Mouse (Mus musculus) heart, embryonic 14.5 days (tissue): ENCODE data around the gene Tgm6. TPM values are rescaled to one million over a fixed set of nuclear protein-coding genes. Genes with fewer than 3 reads are reported as not detected.

Experiments
- ATAC-seq: fragments of 200-750 bp; cut with Nextera tagmentation; 2 replicates; pipeline ENCODE4 v1.8.0; 2017; ENCODE audit warnings: low read depth, moderate TSS enrichment; ENCODE audit not compliant: insufficient number of reproducible peaks, insufficient read depth, low FRiP score
- H3K27ac ChIP-seq, 2 experiments: fragments of 200-500 bp in 1 of 2; fragments of 300-500 bp in 1 of 2; sonication (generic) in 1 of 2; replicated peaks in 1 of 2; 2 replicates each; pipeline ENCODE4 v1.5.1; 2012 to 2014; ENCODE audit warnings: low read depth in 2 of 2, low read length in 2 of 2, control low read depth in 1 of 2, mild to moderate bottlenecking in 1 of 2, mixed read lengths in 1 of 2; ENCODE audit not compliant: control insufficient read depth in 1 of 2, insufficient read depth in 1 of 2
- H3K27me3 ChIP-seq: fragments of 300-500 bp; sonication (generic); 2 replicates; pipeline ENCODE4 v1.6.1; 2014; ENCODE audit warnings: mild to moderate bottlenecking, low read length, control low read depth; ENCODE audit not compliant: control insufficient read depth, insufficient read depth
- H3K36me3 ChIP-seq: fragments of 300-500 bp; sonication (generic); 2 replicates; pipeline ENCODE4 v1.6.1; 2014; ENCODE audit warnings: mild to moderate bottlenecking, control low read depth, low read length, mixed read lengths; ENCODE audit not compliant: control insufficient read depth, insufficient read depth
- H3K4me1 ChIP-seq, 2 experiments: fragments of 200-500 bp in 1 of 2; fragments of 300-500 bp in 1 of 2; sonication (generic) in 1 of 2; 2 replicates each; pipeline ENCODE4 v1.6.1; 2012 to 2014; ENCODE audit warnings: low read length in 2 of 2, control low read depth in 1 of 2, mixed read lengths in 1 of 2; ENCODE audit not compliant: control insufficient read depth in 2 of 2, insufficient read depth in 2 of 2
- H3K4me2 ChIP-seq: fragments of 300-500 bp; sonication (generic); 2 replicates; pipeline ENCODE4 v1.6.1; 2014; ENCODE audit warnings: mild to moderate bottlenecking, low read length
- H3K4me3 ChIP-seq, 2 experiments: fragments of 200-500 bp in 1 of 2; fragments of 300-500 bp in 1 of 2; sonication (generic) in 1 of 2; 2 replicates each; pipeline ENCODE4 v1.5.1; 2012 to 2014; ENCODE audit warnings: low read length in 2 of 2, mild to moderate bottlenecking in 2 of 2, control low read depth in 1 of 2, low read depth in 1 of 2, moderate library complexity in 1 of 2; ENCODE audit not compliant: control insufficient read depth in 1 of 2, insufficient read depth in 1 of 2
- H3K9ac ChIP-seq: fragments of 300-500 bp; sonication (generic); 2 replicates; pipeline ENCODE4 v1.6.1; 2014; ENCODE audit warnings: mild to moderate bottlenecking, low read length
- H3K9me3 ChIP-seq: fragments of 300-500 bp; sonication (generic); 2 replicates; pipeline ENCODE4 v1.6.1; 2016; ENCODE audit warnings: low read length, control low read depth; ENCODE audit not compliant: control insufficient read depth
- WGBS: fragments of 180-500 bp; shearing (Covaris S2); extraction: QIAGEN DNeasy Blood & Tissue Kit; methylation state at CpG from one replicate; pipeline ENCODE4 v1.1.7; 2014; 5-methylcytosine and 5-hydroxymethylcytosine counted together
- polyA plus RNA-seq: library from polyadenylated mRNA; unstranded; fragments of >200 nt; fragmentation: Nextera tagmentation; extraction: Ambion mirVana; gene quantifications from 2 replicates; pipeline ENCODE4 v1.2.1, GENCODE M21; 2014

Gene Tgm6
- polyA plus RNA-seq, 1 experiment from 2014 or later, result not detected

GRCm38 (mm10) chr2:130178706-130179506 lies 66.7 kb downstream of the Tgm6 start, which contains the start of gene Snrpb:
TSS of gene Snrpb (minus strand) at chr2:130179403.
- H3K9ac ChIP-seq, result peak within 1 kb of the TSS; percentile 100
- H3K36me3 ChIP-seq, result peaks cover 32% of the 10 kb centered on the region
- ATAC-seq, result peak; percentile 87; the same call in 1 of the 2 replicates
- WGBS, result under 1% methylated on average over 79 of the region's 81 CpGs
- peak within 1 kb of the TSS; percentile 87 for H3K4me2 ChIP-seq
- H3K27ac ChIP-seq, result peak within 1 kb of the TSS; percentile 87 to 96
- H3K27me3 ChIP-seq, result no peaks in the 10 kb centered on the region
- peaks cover 3 to 20% of the 10 kb centered on the region in 2 experiments for H3K4me1 ChIP-seq
- peak within 1 kb of the TSS; percentile 87 to 98 for H3K4me3 ChIP-seq
- H3K9me3 ChIP-seq, result 0 out of 2 replicates have a peak, but pooled peaks cover 3% of the 10 kb centered on the region

- Histone ChIP-seq H3K36me3 (peaks cover 25% of the 10 kb centered on the region), H3K4me3 (peak overlapping the region; percentile 87 to 98), H3K4me2 (peak overlapping the region; percentile 87), H3K27ac (peak overlapping the region; percentile 31 to 96), H3K9ac (peak overlapping the region; percentile 100), H3K9me3 (0 out of 2 replicates have a peak, but pooled peaks cover 3% of the 10 kb centered on the region), H3K4me1 (peaks cover 3 to 20% of the 10 kb centered on the region in 2 experiments), H3K27me3 (no peaks in the 10 kb centered on the region)
- WGBS, result 2% methylated on average over 15 of the region's 15 CpGs
- ATAC-seq, result peak; percentile 38; the same call in 1 of the 2 replicates
Observed at GRCm38 (mm10) chr2:130179507-130180019, 67.3 kb downstream of the Tgm6 start.

- 77% methylated on average over 12 of the region's 12 CpGs for WGBS
- Histone ChIP-seq H3K4me1 (no peaks in the 10 kb centered on the region), H3K4me3 (no peak overlapping the region), H3K36me3 (no peaks in the 10 kb centered on the region), H3K27ac (no peak overlapping the region), H3K27me3 (no peaks in the 10 kb centered on the region), H3K9me3 (0 out of 2 replicates have a peak, but pooled peaks cover 4% of the 10 kb centered on the region), H3K4me2 (no peak overlapping the region), H3K9ac (no peak overlapping the region)
- no peak for ATAC-seq
Observed at GRCm38 (mm10) chr2:130188391-130188790, 76.2 kb downstream of the Tgm6 start.

- no peaks in the 10 kb centered on the region for H3K4me1 ChIP-seq
- 0 out of 2 replicates have a peak, but pooled peaks cover 2% of the 10 kb centered on the region for H3K9me3 ChIP-seq
- no peak within 1 kb of the TSS for H3K4me2 ChIP-seq
- no peak within 1 kb of the TSS for H3K9ac ChIP-seq
- no peak for ATAC-seq
- 90% methylated on average over 16 of the region's 16 CpGs for WGBS
- no peaks in the 10 kb centered on the region for H3K27me3 ChIP-seq
- H3K36me3 ChIP-seq, result no peaks in the 10 kb centered on the region
- H3K4me3 ChIP-seq, result no peak within 1 kb of the TSS
- no peak within 1 kb of the TSS for H3K27ac ChIP-seq
Observed at GRCm38 (mm10) chr2:130194894-130195293, 82.7 kb downstream of the Tgm6 start, which contains the start of gene Tmc2. TSS of gene Tmc2 (plus strand) at chr2:130195194.

- Histone ChIP-seq H3K4me1 (no peaks in the 10 kb centered on the region), H3K36me3 (no peaks in the 10 kb centered on the region), H3K27ac (no peak overlapping the region), H3K9ac (no peak overlapping the region), H3K9me3 (no peaks in the 10 kb centered on the region), H3K4me2 (no peak overlapping the region), H3K4me3 (no peak overlapping the region), H3K27me3 (no peaks in the 10 kb centered on the region)
- ATAC-seq, result no peak
- WGBS, result 86% methylated on average over 5 of the region's 5 CpGs
Observed at GRCm38 (mm10) chr2:130200961-130201360, 88.7 kb downstream of the Tgm6 start.

Other genes with a start within 250 kb of the Tgm6 start
- 0.08 TPM in 1 of 2 replicates, not detected in the other for gene Tgm3, start 100.1 kb upstream of the Tgm6 start, polyA plus RNA-seq
- 414 and 435 TPM in 2 replicates for gene Snrpb, start 67.0 kb downstream of the Tgm6 start, polyA plus RNA-seq
- not detected in 2 replicates for gene Tmc2, start 82.8 kb downstream of the Tgm6 start, polyA plus RNA-seq
- 110 and 124 TPM in 2 replicates for gene Nop56, start 162.0 kb downstream of the Tgm6 start, polyA plus RNA-seq
- gene Idh3b, start 172.1 kb downstream of the Tgm6 start, polyA plus RNA-seq, result 326 and 327 TPM in 2 replicates
- gene Ebf4, start 182.8 kb downstream of the Tgm6 start, polyA plus RNA-seq, result 0.71 and 0.93 TPM in 2 replicates